Mouse (Mus musculus): Measurements from ENCODE around the gene Ska3.

- TF ChIP-seq TAL1 (IDR thresholded peaks at IDR 0.05; ENCODE audit: low read length) (no peak), GATA1 (IDR thresholded peaks at IDR 0.05; ENCODE audit: low read length) (no peak)
Observed at GRCm38 (mm10) chr14:57833526-57833925, 7.5 kb upstream of the Ska3 start.

All from erythroblast, embryonic 14.5 days (primary cell).